Mouse (Mus musculus) effector memory CD4-positive, alpha-beta T cell, adult 7 months (primary cell): ENCODE results near the gene 3830403N18Rik. TPM values are rescaled to one million over a fixed set of nuclear protein-coding genes. Genes with fewer than 3 reads are reported as not detected.

Experiments used
- polyA plus RNA-seq: library from polyadenylated mRNA; unstranded; fragments of 100-300 nt; shearing (Covaris generic); gene quantifications from one replicate; pipeline ENCODE4 v1.2.1, GENCODE M21; 2017

3830403N18Rik gene
- 3.0 TPM for polyA plus RNA-seq

GRCm38 (mm10) chrX:56136336-56136909 lies at the start of gene 3830403N18Rik:
Gene 3830403N18Rik (plus strand): TSS chrX:56136572.

Other genes with a start within 250 kb of the 3830403N18Rik start
- gene Gm773, start 76.3 kb downstream of the 3830403N18Rik start, polyA plus RNA-seq, result not detected
- gene Zfp449, start 209.8 kb downstream of the 3830403N18Rik start, polyA plus RNA-seq, result not detected
- 0.32 TPM for gene Smim10l2a, start 238.0 kb downstream of the 3830403N18Rik start, polyA plus RNA-seq